Mouse (Mus musculus) hindbrain, embryonic 16.5 days (tissue): ENCODE results near the gene Clptm1. TPM values are rescaled to one million over a fixed set of nuclear protein-coding genes. Genes with fewer than 3 reads are reported as not detected.

Experiments used
- ATAC-seq: fragments of 200-750 bp; cut with Nextera tagmentation; 2 replicates; pipeline ENCODE4 v1.8.0; 2017; ENCODE audit warnings: moderate TSS enrichment, moderate library complexity
- H3K27ac ChIP-seq: fragments of 300-500 bp; sonication (generic); 2 replicates; pipeline ENCODE4 v1.5.1; 2014; ENCODE audit warnings: low read depth, mild to moderate bottlenecking, control low read depth, low read length, moderate library complexity
- H3K27me3 ChIP-seq: fragments of 300-500 bp; sonication (generic); replicated peaks from 2 replicates; pipeline ENCODE4 v1.6.1; 2014; ENCODE audit warnings: low read length; ENCODE audit not compliant: control insufficient read depth, insufficient read depth
- H3K36me3 ChIP-seq: fragments of 300-500 bp; sonication (generic); 2 replicates; pipeline ENCODE4 v1.6.1; 2014; ENCODE audit warnings: mild to moderate bottlenecking, low read length, moderate library complexity, mixed read lengths; ENCODE audit not compliant: control insufficient read depth, insufficient read depth
- H3K4me1 ChIP-seq: fragments of 300-500 bp; sonication (generic); 2 replicates; pipeline ENCODE4 v1.6.1; 2014; ENCODE audit warnings: low read depth, low read length; ENCODE audit not compliant: control insufficient read depth, insufficient read depth
- H3K4me2 ChIP-seq: fragments of 300-500 bp; sonication (generic); 2 replicates; pipeline ENCODE4 v1.6.1; 2014; ENCODE audit warnings: mild to moderate bottlenecking, low read length, control low read depth, moderate library complexity
- H3K4me3 ChIP-seq: fragments of 300-500 bp; sonication (generic); 2 replicates; pipeline ENCODE4 v1.5.1; 2014; ENCODE audit warnings: mild to moderate bottlenecking, low read length, control low read depth, moderate library complexity
- H3K9ac ChIP-seq: fragments of 300-500 bp; sonication (generic); 2 replicates; pipeline ENCODE4 v1.6.1; 2014; ENCODE audit warnings: low read depth, mild to moderate bottlenecking, control low read depth, low read length, moderate library complexity
- H3K9me3 ChIP-seq: fragments of 300-500 bp; sonication (generic); 2 replicates; pipeline ENCODE4 v1.6.1; 2014; ENCODE audit warnings: mild to moderate bottlenecking, low read length, moderate library complexity; ENCODE audit not compliant: control insufficient read depth
- WGBS: fragments of 180-500 bp; shearing (Covaris S2); extraction: QIAGEN DNeasy Blood & Tissue Kit; methylation state at CpG from one replicate; pipeline ENCODE4 v1.1.7; 2014; 5-methylcytosine and 5-hydroxymethylcytosine counted together
- polyA plus RNA-seq: library from polyadenylated mRNA; unstranded; fragments of >200 nt; fragmentation: Nextera tagmentation; extraction: Ambion mirVana; gene quantifications from 2 replicates; pipeline ENCODE4 v1.2.1, GENCODE M21; 2015

Gene Clptm1
- polyA plus RNA-seq, 1 experiment from 2014 or later: 138 TPM

DNA sequence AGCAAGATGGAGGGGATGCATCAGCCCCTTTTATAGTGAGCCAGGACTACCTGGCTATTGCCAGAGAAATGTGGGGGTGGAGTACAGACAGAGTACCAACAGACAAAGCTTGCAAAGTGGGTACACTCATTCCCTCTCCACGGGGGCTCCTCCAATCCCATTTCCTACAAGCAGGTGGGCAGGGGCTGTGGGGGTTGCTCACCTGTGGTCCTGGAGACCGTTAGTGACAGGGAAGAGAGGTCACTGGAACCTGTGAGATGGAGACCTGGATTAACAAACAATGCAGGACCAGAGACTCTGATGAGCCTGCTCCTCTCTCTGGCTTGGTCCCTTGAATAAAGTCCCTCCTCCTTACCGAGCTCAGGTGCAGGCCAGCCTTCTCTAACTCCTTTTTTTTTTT is 37.1 kb downstream of the Clptm1 start:
- Histone ChIP-seq H3K9ac (no peak overlapping the region), H3K27ac (no peak overlapping the region), H3K36me3 (peaks cover 9% of the 10 kb centered on the region), H3K4me3 (peak overlapping the region; percentile 85), H3K27me3 (no peaks in the 10 kb centered on the region), H3K4me2 (peak overlapping the region; percentile 95), H3K9me3 (no peaks in the 10 kb centered on the region), H3K4me1 (no peaks in the 10 kb centered on the region; the same call in 1 of the 2 replicates)
- WGBS: 84% methylated on average over 3 of the region's 3 CpGs
- ATAC-seq: no peak

DNA sequence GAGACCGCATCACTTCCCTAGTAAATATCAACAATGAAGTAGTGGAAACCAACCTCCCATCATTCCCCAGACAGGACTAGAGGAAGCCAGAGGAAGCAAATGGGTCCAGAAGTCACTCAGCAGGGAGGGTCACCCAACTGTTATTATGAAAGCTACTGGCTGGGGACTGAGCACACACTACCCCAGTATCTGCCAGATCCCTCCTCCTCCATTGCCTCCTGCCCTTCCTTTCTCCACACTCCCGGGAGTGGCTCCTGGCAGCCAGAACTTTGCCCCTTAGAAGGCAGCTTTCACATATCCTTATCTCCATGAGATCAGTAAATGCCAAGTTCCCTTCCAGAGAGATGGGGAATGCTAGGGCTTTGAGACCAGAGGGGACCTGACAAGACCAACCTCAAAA is 41.4 kb downstream of the Clptm1 start:
- WGBS: 71% methylated on average over 2 of the region's 2 CpGs
- Histone ChIP-seq H3K4me2 (no peak overlapping the region), H3K27ac (no peak overlapping the region), H3K9ac (no peak overlapping the region), H3K4me1 (peaks cover 6% of the 10 kb centered on the region; the same call in 1 of the 2 replicates), H3K27me3 (no peaks in the 10 kb centered on the region), H3K36me3 (no peaks in the 10 kb centered on the region), H3K4me3 (no peak overlapping the region), H3K9me3 (no peaks in the 10 kb centered on the region)
- ATAC-seq: no peak

DNA sequence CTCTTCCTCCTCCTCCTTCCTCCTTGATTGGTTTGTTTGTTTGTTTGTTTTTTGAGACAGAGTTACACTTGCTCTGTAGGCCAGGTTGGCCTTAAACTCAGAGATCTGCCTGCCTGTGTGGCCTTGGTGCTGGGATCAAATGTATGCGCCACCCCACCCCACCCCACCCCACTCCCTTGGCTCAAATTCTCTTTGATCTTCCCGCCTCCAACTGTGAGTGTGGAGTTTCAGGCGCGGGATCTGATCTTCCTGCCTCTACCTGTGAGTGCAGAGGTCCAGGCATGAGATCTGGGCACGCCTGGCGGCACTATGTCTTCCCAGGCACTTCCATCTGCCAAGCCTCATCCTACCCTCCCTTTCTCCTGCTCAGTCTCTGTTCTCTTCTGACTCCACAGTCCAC is 42.6 kb downstream of the Clptm1 start:
- H3K9ac ChIP-seq: no peak overlapping the region
- no peak overlapping the region for H3K4me2 ChIP-seq
- WGBS: 42% methylated on average over 6 of the region's 6 CpGs
- H3K36me3 ChIP-seq: no peaks in the 10 kb centered on the region
- peaks cover 6% of the 10 kb centered on the region; the same call in 1 of the 2 replicates for H3K4me1 ChIP-seq
- no peaks in the 10 kb centered on the region for H3K27me3 ChIP-seq
- H3K27ac ChIP-seq: no peak overlapping the region
- no peak overlapping the region for H3K4me3 ChIP-seq
- ATAC-seq: no peak
- no peaks in the 10 kb centered on the region for H3K9me3 ChIP-seq

- ATAC-seq: no peak
- no peak overlapping the region for H3K9ac ChIP-seq
- H3K36me3 ChIP-seq: no peaks in the 10 kb centered on the region
- no peak overlapping the region for H3K4me3 ChIP-seq
- 86% methylated on average over 7 of the region's 7 CpGs for WGBS
- no peaks in the 10 kb centered on the region for H3K9me3 ChIP-seq
- H3K27me3 ChIP-seq: no peaks in the 10 kb centered on the region
- H3K4me1 ChIP-seq: peaks cover 6% of the 10 kb centered on the region; the same call in 1 of the 2 replicates
- H3K27ac ChIP-seq: no peak overlapping the region
- H3K4me2 ChIP-seq: no peak overlapping the region
Measured at GRCm38 (mm10) chr7:19620811-19621210, 44.0 kb downstream of the Clptm1 start.

DNA sequence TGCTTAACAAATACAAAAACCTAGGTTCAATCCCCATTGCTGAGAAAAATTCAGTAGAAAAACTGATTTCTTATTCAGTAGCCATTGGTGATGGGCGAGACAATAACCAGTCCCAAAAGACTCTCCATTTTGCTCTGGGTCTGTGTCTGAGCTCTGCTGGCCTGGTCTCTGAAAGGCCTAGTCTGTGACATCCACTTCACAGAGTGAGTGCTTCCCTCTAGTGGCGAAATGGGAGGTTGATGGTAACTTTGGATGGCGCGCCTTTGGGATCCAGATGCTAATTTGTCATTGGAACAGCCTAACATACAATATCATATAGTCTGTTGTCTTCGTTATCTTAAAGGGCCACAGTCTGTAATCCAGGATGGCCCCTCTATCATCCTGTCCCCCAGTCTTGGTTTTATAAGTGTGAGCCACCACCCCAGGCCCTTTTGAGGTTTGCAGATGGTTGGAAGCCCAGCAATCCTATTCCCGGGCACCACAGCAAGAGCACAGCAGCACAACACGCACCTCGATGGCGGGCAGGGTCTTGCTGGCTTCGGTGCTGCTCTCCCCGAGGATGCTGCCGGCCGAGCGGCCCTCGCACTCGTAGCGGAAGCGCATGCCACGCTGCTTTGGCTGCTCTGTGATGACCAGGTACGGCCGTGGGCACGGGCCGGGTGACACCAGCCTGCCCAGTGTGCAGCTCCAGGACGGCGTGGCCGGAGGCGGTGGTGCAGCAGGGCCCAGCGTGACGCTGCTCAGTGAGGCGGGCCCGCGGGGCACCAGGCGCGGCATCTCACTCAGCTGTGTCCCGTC is 45.6 kb downstream of the Clptm1 start:
- H3K9me3 ChIP-seq: no peaks in the 10 kb centered on the region
- WGBS: 8% methylated on average over 35 of the region's 35 CpGs

DNA sequence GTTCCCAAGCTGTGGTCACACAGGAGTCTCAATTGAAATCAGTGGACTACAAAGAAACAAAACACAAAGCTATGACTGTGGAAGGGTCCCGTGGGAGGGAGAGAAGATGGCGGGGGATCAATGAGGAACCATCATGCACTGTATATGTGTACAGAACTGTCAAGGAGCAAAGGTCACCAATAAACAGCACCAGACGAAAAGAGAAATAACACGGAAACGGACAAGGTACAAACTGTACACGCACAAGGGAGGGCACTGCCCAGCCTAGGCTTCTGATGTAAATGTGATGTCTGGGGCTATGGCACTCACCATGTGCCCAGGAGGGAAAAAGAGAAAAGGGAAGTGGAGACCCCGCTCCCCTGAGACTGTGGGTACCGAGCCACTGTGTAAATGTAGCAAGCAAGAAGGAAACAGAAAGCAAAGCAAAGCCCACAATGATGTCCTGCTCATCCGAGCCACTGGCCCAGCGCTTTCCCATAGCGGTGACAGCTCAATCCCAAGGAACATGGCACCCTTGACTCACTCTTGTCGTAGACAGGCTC is 49.7 kb downstream of the Clptm1 start:
- H3K27me3 ChIP-seq: no peaks in the 10 kb centered on the region
- H3K9ac ChIP-seq: no peak overlapping the region
- WGBS: 90% methylated on average over 12 of the region's 12 CpGs
- 0 out of 2 replicates have a peak, but pooled peaks cover 5% of the 10 kb centered on the region for H3K36me3 ChIP-seq
- no peak overlapping the region for H3K27ac ChIP-seq
- no peak overlapping the region for H3K4me2 ChIP-seq
- H3K9me3 ChIP-seq: no peaks in the 10 kb centered on the region
- no peak overlapping the region for H3K4me3 ChIP-seq
- ATAC-seq: no peak
- peaks cover 6% of the 10 kb centered on the region; the same call in 1 of the 2 replicates for H3K4me1 ChIP-seq

More for the DNA sequence above, 45.6 kb downstream of the Clptm1 start:
- H3K4me3 ChIP-seq: peak overlapping the region; percentile 33
- peak overlapping the region; percentile 57 for H3K4me2 ChIP-seq
- peak overlapping the region; percentile 66 for H3K9ac ChIP-seq
- peaks cover 6% of the 10 kb centered on the region; the same call in 1 of the 2 replicates for H3K4me1 ChIP-seq
- peak; percentile 80 for ATAC-seq
- no peak overlapping the region for H3K27ac ChIP-seq
- H3K27me3 ChIP-seq: no peaks in the 10 kb centered on the region
- no peaks in the 10 kb centered on the region for H3K36me3 ChIP-seq

- Histone ChIP-seq H3K9me3 (no peaks in the 10 kb centered on the region), H3K36me3 (0 out of 2 replicates have a peak, but pooled peaks cover 5% of the 10 kb centered on the region), H3K9ac (no peak overlapping the region), H3K27ac (no peak overlapping the region), H3K4me1 (no peaks in the 10 kb centered on the region), H3K4me3 (no peak overlapping the region), H3K27me3 (no peaks in the 10 kb centered on the region), H3K4me2 (no peak overlapping the region)
- WGBS: 75% methylated on average over 5 of the region's 5 CpGs
- ATAC-seq: no peak
Measured at GRCm38 (mm10) chr7:19610969-19611368, 53.9 kb downstream of the Clptm1 start.

GRCm38 (mm10) chr7:19609641-19610332 is 55.0 kb downstream of the Clptm1 start:
- no peaks in the 10 kb centered on the region for H3K27me3 ChIP-seq
- WGBS: 92% methylated on average over 11 of the region's 12 CpGs
- H3K9ac ChIP-seq: no peak overlapping the region
- no peaks in the 10 kb centered on the region for H3K9me3 ChIP-seq
- H3K4me2 ChIP-seq: no peak overlapping the region
- no peak for ATAC-seq
- no peaks in the 10 kb centered on the region for H3K4me1 ChIP-seq
- no peak overlapping the region for H3K4me3 ChIP-seq
- 0 out of 2 replicates have a peak, but pooled peaks cover 5% of the 10 kb centered on the region for H3K36me3 ChIP-seq
- no peak overlapping the region for H3K27ac ChIP-seq

DNA sequence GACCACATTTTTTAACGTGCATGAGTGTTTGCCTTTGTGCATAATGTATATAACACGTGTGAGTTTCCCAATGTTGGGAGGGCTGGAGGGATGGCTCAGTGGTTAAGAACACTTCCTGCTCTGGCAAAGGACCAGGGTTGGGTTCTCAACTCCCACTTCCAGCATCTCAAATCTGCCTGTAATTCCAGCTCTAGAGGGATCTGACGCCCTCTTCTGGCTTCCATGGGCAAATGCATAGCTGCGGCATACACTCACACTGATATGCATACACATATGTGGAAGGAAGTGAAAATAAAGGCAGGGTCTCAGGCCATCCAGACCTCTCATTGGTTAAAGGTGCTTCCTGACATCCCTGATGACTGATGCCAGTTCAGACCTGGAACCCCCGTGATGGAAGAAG is 57.5 kb downstream of the Clptm1 start:
- no peak overlapping the region for H3K4me2 ChIP-seq
- H3K9ac ChIP-seq: no peak overlapping the region
- H3K4me3 ChIP-seq: no peak overlapping the region
- no peaks in the 10 kb centered on the region for H3K9me3 ChIP-seq
- H3K27me3 ChIP-seq: no peaks in the 10 kb centered on the region
- 88% methylated on average over 5 of the region's 5 CpGs for WGBS
- H3K4me1 ChIP-seq: peaks cover 14% of the 10 kb centered on the region
- no peak overlapping the region for H3K27ac ChIP-seq
- no peak for ATAC-seq
- H3K36me3 ChIP-seq: 0 out of 2 replicates have a peak, but pooled peaks cover 5% of the 10 kb centered on the region
